Mouse (Mus musculus) fibroblast of lung, adult 2 months (primary cell): ENCODE data around the gene Fkbp11.

ENCODE experiments used
- DNase-seq: peaks from one replicate; pipeline ENCODE4 v3.0.0-alpha.2; 2011; ENCODE audit warnings: low read depth

Fkbp11 gene

GRCm38 (mm10) chr15:98695726-98696125 is 32.3 kb downstream of the Fkbp11 start:
- no peak for DNase-seq

- peak; percentile 88 for DNase-seq
Observed at GRCm38 (mm10) chr15:98692171-98692715, 35.8 kb downstream of the Fkbp11 start.

DNA sequence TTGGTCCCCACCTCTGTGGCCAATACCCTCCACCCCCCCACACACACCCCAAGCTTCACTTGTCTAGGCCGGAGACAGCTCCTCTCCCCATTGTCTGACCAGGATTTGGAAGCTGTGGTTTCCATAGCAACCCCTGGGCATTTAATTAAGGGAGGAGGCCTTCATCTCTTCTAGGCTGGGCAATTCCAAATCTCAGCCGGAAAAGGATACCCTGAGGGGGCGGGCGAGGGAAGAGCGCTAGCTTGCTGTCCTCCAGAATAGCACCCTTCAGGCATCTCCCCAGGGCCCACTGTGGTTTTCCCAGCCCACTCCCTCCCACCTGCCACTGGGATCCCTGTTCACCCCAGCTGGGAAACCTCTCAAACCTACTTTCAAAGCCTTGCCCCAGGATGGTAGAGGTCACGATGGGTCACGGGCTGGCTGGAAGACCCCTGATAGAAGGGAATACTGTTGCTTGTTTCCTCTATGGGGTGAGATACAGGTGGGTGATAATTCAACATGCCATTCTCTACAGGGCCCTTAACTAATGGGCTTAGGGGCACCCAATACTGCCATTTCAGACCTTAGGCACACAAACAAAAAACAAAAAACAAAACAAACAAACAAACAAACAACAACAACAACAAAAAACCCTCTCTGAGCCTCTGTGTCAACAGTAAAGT is 36.4 kb downstream of the Fkbp11 start:
- no peak for DNase-seq

DNA sequence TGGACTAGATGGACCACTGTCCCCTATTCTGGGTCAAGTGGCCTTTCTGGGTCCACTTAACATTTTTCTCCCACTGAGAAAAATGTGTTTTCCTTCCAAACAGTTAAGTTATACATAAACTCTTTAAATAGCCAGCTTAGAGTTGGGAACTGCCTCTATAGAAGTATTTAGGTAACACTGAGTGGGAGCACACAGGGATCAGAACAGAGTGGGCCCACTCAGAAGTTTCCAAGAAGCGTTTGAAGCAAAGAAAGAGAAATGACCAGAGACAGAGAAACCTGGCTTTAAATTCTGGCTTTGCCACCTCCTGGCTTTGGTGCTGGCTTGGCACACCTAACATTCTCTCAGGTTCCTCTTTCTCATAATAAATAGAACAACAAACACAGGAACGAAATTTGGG is 38.3 kb downstream of the Fkbp11 start:
- DNase-seq: no peak

- no peak for DNase-seq
Observed at GRCm38 (mm10) chr15:98685926-98686325, 42.1 kb downstream of the Fkbp11 start.

- no peak for DNase-seq
Observed at GRCm38 (mm10) chr15:98683746-98684145, 44.3 kb downstream of the Fkbp11 start.

GRCm38 (mm10) chr15:98683177-98683576 is 44.8 kb downstream of the Fkbp11 start:
- peak; percentile 51 for DNase-seq

- DNase-seq: no peak
Observed at GRCm38 (mm10) chr15:98681633-98682032, 46.4 kb downstream of the Fkbp11 start.

GRCm38 (mm10) chr15:98680660-98681059 is 47.3 kb downstream of the Fkbp11 start:
- no peak for DNase-seq

DNA sequence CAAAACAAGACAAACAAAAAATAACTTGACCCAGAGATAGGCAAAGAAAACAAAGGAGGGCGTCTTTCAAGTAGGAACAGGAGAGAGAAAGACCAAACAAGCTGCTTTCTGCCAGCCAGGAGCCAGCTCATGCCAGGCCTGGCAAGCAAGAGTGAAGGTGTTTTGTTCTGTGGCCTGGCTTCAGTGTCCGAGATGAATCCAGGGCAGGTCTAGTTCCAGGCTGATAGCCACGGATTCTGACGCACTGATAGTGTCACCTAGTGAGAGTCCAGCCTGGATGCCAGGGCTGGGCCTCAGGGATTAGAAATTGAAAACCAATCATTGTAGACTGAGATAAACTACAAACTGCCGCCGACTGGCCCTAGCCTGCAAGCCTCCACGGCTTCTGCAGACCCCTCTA is 50.0 kb downstream of the Fkbp11 start:
- DNase-seq: no peak

DNA sequence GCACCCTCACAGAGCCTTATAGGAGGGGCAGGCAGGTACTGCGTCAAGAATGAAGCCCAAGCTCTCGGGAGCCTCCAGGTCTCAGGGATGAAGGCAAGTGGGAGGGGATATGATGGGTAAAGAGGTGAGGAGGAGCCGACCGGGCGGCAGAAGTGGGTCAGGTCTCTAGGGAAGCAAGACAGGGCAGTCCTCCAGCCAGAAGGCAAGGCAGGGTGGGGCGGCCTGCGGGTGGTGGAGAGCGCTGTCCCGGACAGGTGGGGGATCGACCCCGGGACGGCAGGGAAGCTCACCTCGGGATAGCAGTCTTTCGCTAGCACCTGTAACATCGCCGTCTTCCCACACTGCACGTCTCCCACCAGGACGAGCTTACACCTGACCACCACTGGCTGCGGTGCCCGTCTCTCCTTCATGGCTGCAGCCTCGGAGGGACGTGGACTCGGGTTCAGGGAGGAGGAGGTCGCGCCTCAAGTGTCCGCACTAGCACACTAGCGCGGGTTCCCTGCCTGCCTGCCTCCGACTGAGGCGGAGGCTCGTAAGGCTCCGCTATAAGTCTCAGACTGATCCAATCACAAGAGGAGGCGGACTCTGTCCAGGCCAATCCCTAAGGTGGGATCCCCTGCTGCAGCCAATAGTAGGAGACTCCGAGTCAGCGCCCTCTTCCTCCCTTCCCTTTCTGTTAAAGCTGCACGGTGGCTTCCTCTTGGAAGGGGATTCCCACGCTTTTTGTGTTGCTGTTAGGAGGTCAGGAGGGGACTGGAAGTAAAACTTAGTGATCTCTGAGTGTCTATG is 50.9 kb downstream of the Fkbp11 start, which contains the start of gene Rnd1:
TSS of gene Rnd1 (minus strand) at position 522 of the 789 bp plus-strand sequence.
- peak; percentile 82 for DNase-seq

DNA sequence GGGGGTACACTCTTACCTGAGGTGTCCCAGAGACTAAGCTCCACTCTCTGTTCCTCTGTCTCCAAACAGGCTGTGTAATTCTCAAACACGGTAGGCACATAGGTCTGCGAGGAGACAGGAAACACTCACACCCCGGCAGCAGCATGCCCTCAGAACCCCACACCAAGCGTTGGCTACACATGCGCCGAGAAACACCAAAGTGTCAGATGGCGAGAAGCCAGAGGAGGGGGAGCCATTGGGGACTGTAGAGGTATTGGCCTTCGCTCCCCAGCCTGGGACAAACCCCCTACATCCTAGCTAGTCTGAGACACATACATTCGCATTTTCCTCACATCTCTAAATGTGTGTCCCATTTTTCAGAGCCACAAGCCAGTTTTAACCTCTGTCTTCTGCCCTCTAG is 51.5 kb downstream of the Fkbp11 start:
- no peak for DNase-seq

- DNase-seq: no peak
Observed at GRCm38 (mm10) chr15:98675634-98676250, 52.3 kb downstream of the Fkbp11 start.

GRCm38 (mm10) chr15:98674994-98675545 is 52.9 kb downstream of the Fkbp11 start:
- no peak for DNase-seq
